Mouse (Mus musculus): ENCODE measurements at regions not wholly inside any gene's neighbourhood (a gene's known extent, or its start where the extent isn't known, plus 50 kb on each side); places are given as distances from the start of the nearest gene placed in this dataset.
A peak's percentile ranks its signal among the peaks of the same experiment; 100 is the strongest.

GRCm38 (mm10) chr12:58557261-58557660, 288.2 kb upstream of the Clec14a start:
- H3K27ac ChIP-seq: no peak overlapping the region
- WGBS: 88% methylated on average over 4 of the region's 4 CpGs
- no peaks in the 10 kb centered on the region for H3K4me1 ChIP-seq
- H3K9me3 ChIP-seq (replicated peaks): no peaks in the 10 kb centered on the region
- DNase-seq (ENCODE audit: low spot score): no peak
- no peaks in the 10 kb centered on the region for H3K36me3 ChIP-seq
- no peak overlapping the region for H3K4me3 ChIP-seq
- H3K27me3 ChIP-seq (ENCODE audit: low read depth, poor library complexity, severe bottlenecking): no peaks in the 10 kb centered on the region

GRCm38 (mm10) chr12:58556741-58557140, 287.7 kb upstream of the Clec14a start:
- Histone ChIP-seq H3K27me3 (ENCODE audit: low read depth, poor library complexity, severe bottlenecking) (no peaks in the 10 kb centered on the region), H3K27ac (no peak overlapping the region), H3K4me1 (no peaks in the 10 kb centered on the region), H3K4me3 (no peak overlapping the region), H3K36me3 (no peaks in the 10 kb centered on the region), H3K9me3 (replicated peaks) (no peaks in the 10 kb centered on the region)
- WGBS: 85% methylated on average over 4 of the region's 4 CpGs
- no peak for DNase-seq (ENCODE audit: low spot score)

- Histone ChIP-seq H3K27ac (no peak overlapping the region), H3K9me3 (replicated peaks) (no peaks in the 10 kb centered on the region), H3K36me3 (no peaks in the 10 kb centered on the region), H3K27me3 (ENCODE audit: low read depth, poor library complexity, severe bottlenecking) (no peaks in the 10 kb centered on the region), H3K4me1 (no peaks in the 10 kb centered on the region), H3K4me3 (no peak overlapping the region)
- WGBS: 94% methylated on average over 1 of the region's 1 CpGs
- no peak for DNase-seq (ENCODE audit: low spot score)
Observed at GRCm38 (mm10) chr12:58556060-58556459, 287.0 kb upstream of the Clec14a start.

- Histone ChIP-seq H3K4me1 (no peaks in the 10 kb centered on the region), H3K27ac (peak overlapping the region; percentile 30; the same call in 1 of the 2 replicates), H3K27me3 (ENCODE audit: low read depth, poor library complexity, severe bottlenecking) (no peaks in the 10 kb centered on the region), H3K36me3 (no peaks in the 10 kb centered on the region), H3K9me3 (replicated peaks) (no peaks in the 10 kb centered on the region), H3K4me3 (no peak overlapping the region)
- 41% methylated on average over 9 of the region's 9 CpGs for WGBS
- DNase-seq (ENCODE audit: low spot score): no peak
Observed at GRCm38 (mm10) chr12:58550859-58551761, 282.0 kb upstream of the Clec14a start.

- Histone ChIP-seq H3K4me1 (no peaks in the 10 kb centered on the region), H3K36me3 (no peaks in the 10 kb centered on the region), H3K9me3 (replicated peaks) (no peaks in the 10 kb centered on the region), H3K27me3 (ENCODE audit: low read depth, poor library complexity, severe bottlenecking) (no peaks in the 10 kb centered on the region), H3K4me3 (no peak overlapping the region), H3K27ac (no peak overlapping the region)
- no peak for DNase-seq (ENCODE audit: low spot score)
- WGBS: 88% methylated on average over 4 of the region's 4 CpGs
Observed at GRCm38 (mm10) chr12:58545832-58546538, 276.9 kb upstream of the Clec14a start.

GRCm38 (mm10) chr12:58544862-58545261, 275.8 kb upstream of the Clec14a start:
- Histone ChIP-seq H3K36me3 (no peaks in the 10 kb centered on the region), H3K27me3 (ENCODE audit: low read depth, poor library complexity, severe bottlenecking) (no peaks in the 10 kb centered on the region), H3K4me1 (no peaks in the 10 kb centered on the region), H3K9me3 (replicated peaks) (no peaks in the 10 kb centered on the region), H3K4me3 (no peak overlapping the region), H3K27ac (no peak overlapping the region)
- WGBS: 84% methylated on average over 4 of the region's 4 CpGs
- DNase-seq (ENCODE audit: low spot score): no peak

GRCm38 (mm10) chr12:58538305-58538719, 269.2 kb upstream of the Clec14a start:
- DNase-seq (ENCODE audit: low spot score): no peak
- no peak overlapping the region for H3K4me3 ChIP-seq
- H3K27me3 ChIP-seq (ENCODE audit: low read depth, poor library complexity, severe bottlenecking): no peaks in the 10 kb centered on the region
- H3K27ac ChIP-seq: no peak overlapping the region
- no peaks in the 10 kb centered on the region for H3K4me1 ChIP-seq
- 78% methylated on average over 5 of the region's 5 CpGs for WGBS
- no peaks in the 10 kb centered on the region for H3K36me3 ChIP-seq
- no peaks in the 10 kb centered on the region for H3K9me3 ChIP-seq (replicated peaks)

- no peak for DNase-seq (ENCODE audit: low spot score)
- H3K27me3 ChIP-seq (ENCODE audit: low read depth, poor library complexity, severe bottlenecking): no peaks in the 10 kb centered on the region
- H3K27ac ChIP-seq: no peak overlapping the region
- no peak overlapping the region for H3K4me3 ChIP-seq
- H3K4me1 ChIP-seq: no peaks in the 10 kb centered on the region
- H3K9me3 ChIP-seq (replicated peaks): no peaks in the 10 kb centered on the region
- WGBS: 73% methylated on average over 6 of the region's 8 CpGs
- no peaks in the 10 kb centered on the region for H3K36me3 ChIP-seq
Observed at GRCm38 (mm10) chr12:58537833-58538232, 268.7 kb upstream of the Clec14a start.

- no peak for DNase-seq (ENCODE audit: low spot score)
- WGBS: 70% methylated on average over 7 of the region's 7 CpGs
Observed at GRCm38 (mm10) chr12:58536381-58536992, 267.4 kb upstream of the Clec14a start.

GRCm38 (mm10) chr12:58530306-58530705, 261.2 kb upstream of the Clec14a start:
- Histone ChIP-seq H3K4me3 (no peak overlapping the region), H3K27me3 (ENCODE audit: low read depth, poor library complexity, severe bottlenecking) (no peaks in the 10 kb centered on the region), H3K9me3 (replicated peaks) (no peaks in the 10 kb centered on the region), H3K36me3 (no peaks in the 10 kb centered on the region), H3K27ac (no peak overlapping the region), H3K4me1 (no peaks in the 10 kb centered on the region)
- 55% methylated on average over 3 of the region's 3 CpGs for WGBS
- no peak for DNase-seq (ENCODE audit: low spot score)

More at GRCm38 (mm10) chr12:58536381-58536992, 267.4 kb upstream of the Clec14a start:
- Histone ChIP-seq H3K36me3 (no peaks in the 10 kb centered on the region), H3K9me3 (replicated peaks) (no peaks in the 10 kb centered on the region), H3K27ac (no peak overlapping the region), H3K4me1 (no peaks in the 10 kb centered on the region), H3K4me3 (no peak overlapping the region), H3K27me3 (ENCODE audit: low read depth, poor library complexity, severe bottlenecking) (no peaks in the 10 kb centered on the region)

GRCm38 (mm10) chr12:58516800-58517199, 247.7 kb upstream of the Clec14a start:
- H3K4me3 ChIP-seq: no peak overlapping the region
- no peaks in the 10 kb centered on the region for H3K36me3 ChIP-seq
- H3K4me1 ChIP-seq: peaks cover 4% of the 10 kb centered on the region; the same call in 1 of the 2 replicates
- no peak overlapping the region for H3K27ac ChIP-seq
- DNase-seq (ENCODE audit: low spot score): no peak
- 48% methylated on average over 1 of the region's 1 CpGs for WGBS
- H3K9me3 ChIP-seq (replicated peaks): no peaks in the 10 kb centered on the region
- no peaks in the 10 kb centered on the region for H3K27me3 ChIP-seq (ENCODE audit: low read depth, poor library complexity, severe bottlenecking)

- 90% methylated on average over 1 of the region's 1 CpGs for WGBS
- DNase-seq (ENCODE audit: low spot score): no peak
- Histone ChIP-seq H3K9me3 (replicated peaks) (no peaks in the 10 kb centered on the region), H3K27ac (no peak overlapping the region), H3K4me1 (peaks cover 4% of the 10 kb centered on the region; the same call in 1 of the 2 replicates), H3K36me3 (no peaks in the 10 kb centered on the region), H3K27me3 (ENCODE audit: low read depth, poor library complexity, severe bottlenecking) (no peaks in the 10 kb centered on the region), H3K4me3 (no peak overlapping the region)
Observed at GRCm38 (mm10) chr12:58513951-58514350, 244.9 kb upstream of the Clec14a start.

- Histone ChIP-seq H3K27me3 (ENCODE audit: low read depth, poor library complexity, severe bottlenecking) (no peaks in the 10 kb centered on the region), H3K36me3 (no peaks in the 10 kb centered on the region), H3K4me3 (no peak overlapping the region), H3K9me3 (replicated peaks) (no peaks in the 10 kb centered on the region), H3K27ac (0 out of 2 replicates have a peak overlapping the region, but pooled peaks have one; percentile 14), H3K4me1 (peaks cover 4% of the 10 kb centered on the region; the same call in 1 of the 2 replicates)
- WGBS: 80% methylated on average over 7 of the region's 7 CpGs
- DNase-seq (ENCODE audit: low spot score): no peak
Observed at GRCm38 (mm10) chr12:58512645-58513044, 243.6 kb upstream of the Clec14a start.
